Mouse (Mus musculus) midbrain, embryonic 10.5 days (tissue): ENCODE results near the gene Mdk. TPM values are rescaled to one million over a fixed set of nuclear protein-coding genes. Genes with fewer than 3 reads are reported as not detected.

ENCODE experiments used
- DNase-seq: peaks from one replicate; pipeline ENCODE4 v3.0.0-alpha.2; 2017; ENCODE audit warnings: low spot score
- H3K27ac ChIP-seq: fragments of 300-500 bp; sonication (generic); replicated peaks from 2 replicates; pipeline ENCODE4 v1.5.1; 2016; ENCODE audit warnings: mild to moderate bottlenecking
- H3K27me3 ChIP-seq: fragments of 300-500 bp; sonication (generic); 2 replicates; pipeline ENCODE4 v1.6.1; 2016; ENCODE audit warnings: low read depth, mild to moderate bottlenecking; ENCODE audit not compliant: poor library complexity, severe bottlenecking
- H3K36me3 ChIP-seq: fragments of 300-500 bp; sonication (generic); 2 replicates; pipeline ENCODE4 v1.6.1; 2016; ENCODE audit warnings: mild to moderate bottlenecking, moderate library complexity
- H3K4me1 ChIP-seq: fragments of 300-500 bp; sonication (generic); 2 replicates; pipeline ENCODE4 v1.6.1; 2016
- H3K4me3 ChIP-seq: fragments of 300-500 bp; sonication (generic); 2 replicates; pipeline ENCODE4 v1.5.1; 2016; ENCODE audit warnings: mild to moderate bottlenecking, moderate library complexity
- H3K9me3 ChIP-seq: fragments of 300-500 bp; sonication (generic); replicated peaks from 2 replicates; pipeline ENCODE4 v1.6.1; 2016; ENCODE audit warnings: mild to moderate bottlenecking
- WGBS: fragments of 180-500 bp; shearing (Covaris S2); methylation state at CpG from one replicate; pipeline ENCODE4 v1.1.7; 2016; 5-methylcytosine and 5-hydroxymethylcytosine counted together
- polyA plus RNA-seq: library from polyadenylated mRNA; unstranded; fragments of >200 nt; fragmentation: Nextera tagmentation; extraction: Ambion mirVana; gene quantifications from 2 replicates; pipeline ENCODE4 v1.2.1, GENCODE M21; 2016

Gene Mdk
- polyA plus RNA-seq, 1 experiment from 2014 or later = 1,659 TPM

GRCm38 (mm10) chr2:91955121-91955591 lies 23.1 kb upstream of the Mdk start:
- Histone ChIP-seq H3K4me1 (peaks cover 41% of the 10 kb centered on the region), H3K36me3 (0 out of 2 replicates have a peak, but pooled peaks cover 3% of the 10 kb centered on the region), H3K4me3 (no peak overlapping the region), H3K27ac (no peak overlapping the region), H3K27me3 (no peaks in the 10 kb centered on the region), H3K9me3 (no peaks in the 10 kb centered on the region)
- no peak for DNase-seq
- WGBS = 92% methylated on average over 4 of the region's 4 CpGs

- H3K4me1 ChIP-seq = peaks cover 42% of the 10 kb centered on the region
- 29% methylated on average over 5 of the region's 5 CpGs for WGBS
- no peaks in the 10 kb centered on the region for H3K9me3 ChIP-seq
- H3K4me3 ChIP-seq = no peak overlapping the region
- 0 out of 2 replicates have a peak, but pooled peaks cover 3% of the 10 kb centered on the region for H3K36me3 ChIP-seq
- DNase-seq = no peak
- H3K27ac ChIP-seq = 0 out of 2 replicates have a peak overlapping the region, but pooled peaks have one; percentile 18
- H3K27me3 ChIP-seq = no peaks in the 10 kb centered on the region
These were observed 21.7 kb upstream of the Mdk start for GRCm38 (mm10) chr2:91953825-91954224.

- peak; percentile 41 for DNase-seq
- Histone ChIP-seq H3K4me3 (peak overlapping the region; percentile 30), H3K9me3 (no peaks in the 10 kb centered on the region), H3K27ac (peak overlapping the region; percentile 79), H3K36me3 (0 out of 2 replicates have a peak, but pooled peaks cover 2% of the 10 kb centered on the region), H3K4me1 (peaks cover 61% of the 10 kb centered on the region), H3K27me3 (no peaks in the 10 kb centered on the region)
- 20% methylated on average over 15 of the region's 15 CpGs for WGBS
These were observed 18.4 kb upstream of the Mdk start for GRCm38 (mm10) chr2:91950275-91951085.

GRCm38 (mm10) chr2:91949411-91950274 lies 17.5 kb upstream of the Mdk start:
- WGBS = 81% methylated on average over 17 of the region's 17 CpGs
- Histone ChIP-seq H3K27me3 (no peaks in the 10 kb centered on the region), H3K4me3 (peak overlapping the region; percentile 30), H3K4me1 (peaks cover 65% of the 10 kb centered on the region), H3K27ac (peak overlapping the region; percentile 79), H3K9me3 (no peaks in the 10 kb centered on the region), H3K36me3 (0 out of 2 replicates have a peak, but pooled peaks cover 6% of the 10 kb centered on the region)
- no peak for DNase-seq

- Histone ChIP-seq H3K36me3 (0 out of 2 replicates have a peak, but pooled peaks cover 6% of the 10 kb centered on the region), H3K27ac (peak overlapping the region; percentile 79), H3K27me3 (no peaks in the 10 kb centered on the region), H3K9me3 (no peaks in the 10 kb centered on the region), H3K4me1 (peaks cover 67% of the 10 kb centered on the region), H3K4me3 (no peak overlapping the region)
- WGBS = 88% methylated on average over 3 of the region's 3 CpGs
- no peak for DNase-seq
These were observed 16.7 kb upstream of the Mdk start for GRCm38 (mm10) chr2:91948792-91949241.

- Histone ChIP-seq H3K36me3 (0 out of 2 replicates have a peak, but pooled peaks cover 6% of the 10 kb centered on the region), H3K4me1 (peaks cover 64% of the 10 kb centered on the region), H3K27me3 (no peaks in the 10 kb centered on the region), H3K9me3 (no peaks in the 10 kb centered on the region), H3K27ac (peak overlapping the region; percentile 79), H3K4me3 (peak overlapping the region; percentile 24; the same call in 1 of the 2 replicates)
- 76% methylated on average over 6 of the region's 6 CpGs for WGBS
- DNase-seq = no peak
These were observed 16.0 kb upstream of the Mdk start for GRCm38 (mm10) chr2:91948151-91948509.

GRCm38 (mm10) chr2:91947397-91948150 lies 15.5 kb upstream of the Mdk start:
- no peak for DNase-seq
- Histone ChIP-seq H3K27ac (peak overlapping the region; percentile 79), H3K4me3 (peak overlapping the region; percentile 24; the same call in 1 of the 2 replicates), H3K4me1 (peaks cover 64% of the 10 kb centered on the region), H3K36me3 (peaks cover 6% of the 10 kb centered on the region; the same call in 1 of the 2 replicates), H3K9me3 (no peaks in the 10 kb centered on the region), H3K27me3 (no peaks in the 10 kb centered on the region)
- 57% methylated on average over 11 of the region's 11 CpGs for WGBS

GRCm38 (mm10) chr2:91946836-91947235 lies 14.7 kb upstream of the Mdk start:
- H3K4me1 ChIP-seq = peaks cover 69% of the 10 kb centered on the region
- peaks cover 12% of the 10 kb centered on the region for H3K36me3 ChIP-seq
- DNase-seq = no peak
- WGBS = 80% methylated on average over 6 of the region's 6 CpGs
- peak overlapping the region; percentile 79 for H3K27ac ChIP-seq
- H3K27me3 ChIP-seq = no peaks in the 10 kb centered on the region
- H3K9me3 ChIP-seq = no peaks in the 10 kb centered on the region
- H3K4me3 ChIP-seq = no peak overlapping the region

GRCm38 (mm10) chr2:91945483-91945882 lies 13.4 kb upstream of the Mdk start, which contains the start of gene Gm9821:
Gm9821 (plus strand) TSS chr2:91945703.
- no peak within 1 kb of the TSS for H3K4me3 ChIP-seq
- peaks cover 65% of the 10 kb centered on the region for H3K4me1 ChIP-seq
- peak within 1 kb of the TSS; percentile 19; the same call in 1 of the 2 replicates for H3K27ac ChIP-seq
- no peaks in the 10 kb centered on the region for H3K27me3 ChIP-seq
- WGBS = 87% methylated on average over 18 of the region's 18 CpGs
- H3K36me3 ChIP-seq = peaks cover 16% of the 10 kb centered on the region
- no peak for DNase-seq
- no peaks in the 10 kb centered on the region for H3K9me3 ChIP-seq

GRCm38 (mm10) chr2:91944170-91944950 lies 12.3 kb upstream of the Mdk start:
- H3K4me1 ChIP-seq = peaks cover 63% of the 10 kb centered on the region
- 48% methylated on average over 13 of the region's 13 CpGs for WGBS

GRCm38 (mm10) chr2:91942356-91942755 lies 10.3 kb upstream of the Mdk start:
- no peak for DNase-seq
- Histone ChIP-seq H3K36me3 (peaks cover 47% of the 10 kb centered on the region), H3K27me3 (no peaks in the 10 kb centered on the region), H3K4me3 (no peak overlapping the region), H3K9me3 (no peaks in the 10 kb centered on the region), H3K4me1 (peaks cover 45% of the 10 kb centered on the region), H3K27ac (no peak overlapping the region; the same call in 1 of the 2 replicates)
- WGBS = 78% methylated on average over 6 of the region's 6 CpGs

More at GRCm38 (mm10) chr2:91944170-91944950, 12.3 kb upstream of the Mdk start:
- H3K27me3 ChIP-seq = no peaks in the 10 kb centered on the region
- peaks cover 27% of the 10 kb centered on the region for H3K36me3 ChIP-seq
- no peaks in the 10 kb centered on the region for H3K9me3 ChIP-seq
- DNase-seq = peak; percentile 80
- H3K4me3 ChIP-seq = no peak overlapping the region
- H3K27ac ChIP-seq = peak overlapping the region; percentile 19; the same call in 1 of the 2 replicates
